Comparison of ENCODE assay signal across 9 mouse cellular contexts in genomic region chr2:166180136-166180649, GRCm38 (mm10). TPM values are rescaled to one million over a fixed set of nuclear protein-coding genes. Genes with fewer than 3 reads are reported as not detected.
DNase-seq lines count a peak whose midpoint lies in the region; ATAC-seq lines count a peak whose summit lies in the region.
"Had no signal": no experiment of that assay in that cellular context is flagged by ENCODE, and none has a peak within 500 bp of the region (broad histone marks: within the 10 kb centered on the region; RNA-seq: fewer than 3 reads in every experiment).

No protein-coding gene starts in this region.

- peaks cover 44% of the 10 kb centered on the region for H3K4me1 ChIP-seq in heart, embryonic 15.5 days (replicated peaks)
- H3K4me1 ChIP-seq in midbrain, embryonic 13.5 days (replicated peaks) = peaks cover 39% of the 10 kb centered on the region

- H3K27me3 ChIP-seq in heart, embryonic 15.5 days = no peaks in the 10 kb centered on the region
- H3K27me3 ChIP-seq in midbrain, embryonic 13.5 days = peaks cover 6% of the 10 kb centered on the region; the same call in 1 of the 2 replicates

- intact Hi-C loops in left cerebral cortex, postnatal 10 days (cut with DNase I) = no loop called here

- WGBS in heart, embryonic 15.5 days = 51% methylated on average over 5 of the region's 5 CpGs
- WGBS in midbrain, embryonic 13.5 days = 30% methylated on average over 5 of the region's 5 CpGs

- no peaks in the 10 kb centered on the region for H3K9me3 ChIP-seq in heart, embryonic 15.5 days (replicated peaks)
- H3K9me3 ChIP-seq in midbrain, embryonic 13.5 days = no peaks in the 10 kb centered on the region

- no peaks in the 10 kb centered on the region for H3K36me3 ChIP-seq in heart, embryonic 15.5 days
- H3K36me3 ChIP-seq in midbrain, embryonic 13.5 days = no peaks in the 10 kb centered on the region

- peak overlapping the region; percentile 70 for H3K27ac ChIP-seq in heart, embryonic 15.5 days
- peak overlapping the region; percentile 69 for H3K27ac ChIP-seq in midbrain, embryonic 13.5 days

- H3K4me3 ChIP-seq in heart, embryonic 15.5 days = no peak overlapping the region
- no peak overlapping the region for H3K4me3 ChIP-seq in midbrain, embryonic 13.5 days (replicated peaks)
- H3K4me3 ChIP-seq: erythroblast, embryonic 14.5 days had no signal

- H3K9ac ChIP-seq in heart, embryonic 15.5 days = 0 out of 2 replicates have a peak overlapping the region, but pooled peaks have one; percentile 10
- H3K9ac ChIP-seq in midbrain, embryonic 13.5 days (replicated peaks) = 0 out of 2 replicates have a peak overlapping the region, but pooled peaks have one; percentile 5

- H3K4me2 ChIP-seq in heart, embryonic 15.5 days = no peak overlapping the region
- no peak overlapping the region for H3K4me2 ChIP-seq in midbrain, embryonic 13.5 days (replicated peaks)

- DNase-seq in heart, adult 18-20 months = peak; percentile 48 to 62
- no peak for DNase-seq in heart, adult 8-10 months (ENCODE audit: low spot score)
- DNase-seq in embryo, embryonic 10 days (ENCODE audit: low spot score) = peak; percentile 67
- no peak for DNase-seq in cerebellum, adult 9-10 months
- DNase-seq in kidney, postnatal 14 days = no peak
- DNase-seq in left cerebral cortex, postnatal 10 days (ENCODE audit: extremely low spot score in 1 of 2, low spot score in 2 of 2) = no peak

- ATAC-seq in heart, embryonic 15.5 days (replicated peaks; ENCODE audit: insufficient number of reproducible peaks, insufficient read depth, low FRiP score, low read depth) = no peak
- ATAC-seq in midbrain, embryonic 13.5 days = no peak

RNA-seq across cellular contexts. Expression of gene Sulf2, which starts 24.7 kb away (rescaled TPM):
- 10 to 100 TPM; 39.7 to 40.6 TPM for total RNA-seq in heart, adult 18-20 months (2021)
- 10 to 100 TPM; 35.9 to 47.8 (median 41.1) TPM for total RNA-seq in heart, adult 8-10 months (2022)
- 80.6 and 94.0 TPM in 2 replicates for polyA plus RNA-seq in heart, embryonic 15.5 days (2015; fragmentation: Nextera tagmentation; extraction: Ambion mirVana)
- 60.7 and 73.4 TPM in 2 replicates for polyA plus RNA-seq in midbrain, embryonic 13.5 days (2015; fragmentation: Nextera tagmentation; extraction: Ambion mirVana)
- total RNA-seq in left cerebral cortex, postnatal 10 days (2021) = 100 to 1,000 TPM; 148 to 169 TPM

Comparison
In these comparisons a context has a peak if more than half of its experiments do, and no peak if none do; other contexts are left out.
1. DNase-seq: peak in heart, adult 18-20 months (2 of 2) and embryo, embryonic 10 days (single experiment); none in heart, adult 8-10 months (single experiment), cerebellum, adult 9-10 months (single experiment), kidney, postnatal 14 days (single experiment) and left cerebral cortex, postnatal 10 days (0 of 2).